Mouse (Mus musculus) right cerebral cortex, postnatal 25 days (tissue): ENCODE data around the gene Med1.

Experiments used
- DNase-seq: peaks from one replicate; pipeline ENCODE4 v3.0.0; 2022

Med1 gene

GRCm38 (mm10) chr11:98148551-98149301, 44.4 kb downstream of the Med1 start:
- no peak for DNase-seq

DNA sequence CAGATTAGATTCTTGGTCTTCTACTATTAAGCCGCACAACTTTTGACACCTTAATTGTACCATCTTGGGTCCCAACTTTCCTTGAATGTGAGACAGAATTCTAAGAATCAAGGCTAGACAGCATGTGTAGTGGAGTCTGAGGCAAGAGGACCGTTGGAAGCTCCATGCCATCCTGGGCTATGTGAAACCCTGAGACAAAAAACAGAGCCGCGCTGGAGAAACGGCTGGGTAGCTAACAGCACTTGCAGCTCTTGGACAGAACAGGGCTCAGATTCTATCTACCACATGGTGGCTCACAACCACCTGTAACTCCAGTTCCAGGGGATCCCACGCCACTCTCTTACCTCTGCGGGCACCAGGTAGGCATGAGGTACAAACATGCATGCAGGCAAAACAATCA, 47.2 kb downstream of the Med1 start:
- DNase-seq = no peak

DNA sequence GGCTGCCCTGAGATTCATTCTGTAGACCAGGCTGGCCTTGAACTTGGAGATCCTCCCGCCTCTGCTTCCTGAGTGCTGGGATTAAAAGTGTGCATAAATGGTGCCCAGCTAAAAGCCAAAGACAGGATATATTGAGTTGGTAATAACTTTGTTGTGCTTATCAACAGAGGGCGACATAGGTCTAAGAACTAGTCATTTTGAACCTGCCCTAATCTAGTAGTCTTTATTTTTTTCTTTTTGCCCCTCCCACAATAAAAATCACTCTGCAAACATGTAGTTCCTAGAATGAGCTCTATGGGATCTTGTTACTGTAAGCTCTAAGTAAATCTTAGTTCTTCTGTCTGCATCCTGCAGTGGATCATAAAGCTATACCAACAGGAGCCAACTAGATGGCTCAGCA, 50.5 kb downstream of the Med1 start:
- no peak for DNase-seq

- no peak for DNase-seq
These were observed 54.2 kb downstream of the Med1 start for GRCm38 (mm10) chr11:98138894-98139293.

GRCm38 (mm10) chr11:98137836-98138235, 55.3 kb downstream of the Med1 start:
- DNase-seq = no peak

- DNase-seq = no peak
These were observed 58.1 kb downstream of the Med1 start for GRCm38 (mm10) chr11:98134951-98135350.

DNA sequence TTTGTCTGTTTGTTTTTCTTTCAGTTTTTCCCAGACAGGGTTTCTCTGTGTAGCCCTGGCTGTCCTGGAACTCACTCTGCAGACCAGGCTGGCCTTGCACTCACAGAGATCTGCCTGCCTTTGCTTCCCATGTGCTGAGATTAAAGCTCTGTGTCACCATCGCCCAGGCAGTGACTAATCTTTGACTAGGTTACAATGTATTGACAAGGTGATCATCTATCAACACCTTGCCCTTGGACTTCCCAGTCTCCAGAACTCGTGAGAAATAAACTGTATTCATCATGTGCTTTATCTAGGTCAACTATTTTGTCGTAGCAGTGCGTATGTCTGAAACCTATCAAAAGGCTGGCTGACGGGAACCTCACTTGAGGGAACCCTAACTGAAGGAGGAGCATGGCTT, 69.7 kb downstream of the Med1 start:
- no peak for DNase-seq

DNA sequence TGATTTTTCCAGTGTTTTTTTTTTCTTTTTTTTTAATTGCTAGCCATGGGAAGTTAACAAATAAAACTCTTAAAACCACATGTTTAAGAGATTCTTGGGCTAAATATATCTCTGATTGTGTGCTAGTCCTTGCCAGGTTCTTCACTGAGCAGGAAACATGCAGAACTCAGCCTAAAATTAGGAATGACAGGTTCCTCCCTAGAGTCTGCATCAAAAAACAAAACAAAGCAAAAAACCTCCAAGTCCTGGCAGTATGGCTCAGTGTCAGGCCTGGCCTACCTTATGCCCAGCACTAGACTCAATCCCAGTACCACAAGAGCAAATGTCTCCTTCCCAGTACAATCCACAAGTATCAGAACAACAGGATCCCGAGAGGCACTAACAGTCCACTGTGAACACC, 78.7 kb downstream of the Med1 start:
- DNase-seq = no peak

- DNase-seq = no peak
These were observed 79.6 kb downstream of the Med1 start for GRCm38 (mm10) chr11:98113504-98113903.

GRCm38 (mm10) chr11:98109706-98110105, 83.4 kb downstream of the Med1 start:
- no peak for DNase-seq
